Mouse (Mus musculus) heart, postnatal 14 days (tissue): ENCODE measurements around the gene Kcnmb3. TPM values are rescaled to one million over a fixed set of nuclear protein-coding genes. Genes with fewer than 3 reads are reported as not detected.
A peak's percentile ranks its signal among the peaks of the same experiment; 100 is the strongest.

Experiments
- DNase-seq, 2 experiments: peaks; one replicate each; pipeline ENCODE4 v3.0.0; 2021 to 2022
- intact Hi-C: fragments of 180-260 bp; cut with DNase I; formaldehyde crosslinking; loops from one replicate; pipeline ENCODE4 v1.15.1; 2025
- total RNA-seq, 2 experiments: library from RNA; stranded (reverse); gene quantifications; 2 replicates each; pipeline ENCODE4 v1.2.3; 2021

Gene Kcnmb3
- total RNA-seq, 2 experiments from 2014 or later = 0.17 TPM; not detected in 1

DNA sequence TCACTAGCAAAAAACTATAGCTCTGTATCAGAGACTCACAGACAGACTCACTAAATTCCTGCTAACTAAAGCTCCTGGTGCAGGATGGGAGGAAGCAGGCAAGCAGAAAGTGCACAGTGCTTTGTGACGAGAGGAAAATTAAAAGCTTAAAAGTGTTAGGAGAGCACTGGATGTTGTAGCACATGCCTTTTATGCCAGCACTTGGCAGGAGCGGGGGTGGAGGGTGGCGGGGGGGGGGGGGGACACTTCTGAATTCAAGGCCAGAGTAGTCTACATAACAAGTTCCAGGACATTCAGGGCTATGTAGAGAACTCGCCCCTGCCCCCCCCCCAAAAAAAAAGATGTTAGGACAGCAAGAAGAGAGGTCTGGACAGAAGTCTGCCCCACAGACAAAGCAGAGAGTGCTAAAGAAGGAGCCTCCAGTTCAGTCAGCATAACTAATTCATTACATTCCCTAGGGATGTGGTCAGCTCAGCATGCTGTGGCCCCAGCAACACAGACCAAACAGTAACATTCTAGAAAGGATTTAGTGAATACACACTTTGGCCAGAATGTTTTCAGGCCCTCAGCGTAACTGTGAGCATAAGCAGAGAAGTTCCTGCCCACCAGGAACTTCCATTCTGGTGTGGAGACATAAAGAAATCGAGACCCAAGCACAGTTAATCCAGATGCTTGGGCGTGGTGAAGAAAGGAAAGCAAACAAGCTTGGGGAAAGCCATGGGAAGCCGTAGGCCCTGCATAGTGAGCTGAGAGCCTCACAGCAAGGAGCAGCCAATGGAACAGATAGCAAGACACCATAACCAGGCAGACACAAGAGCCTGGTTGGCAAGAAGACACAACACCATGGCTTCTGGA, 4.1 kb upstream of the Kcnmb3 start:
- DNase-seq = no peak
- intact Hi-C loops = no loop called here

DNA sequence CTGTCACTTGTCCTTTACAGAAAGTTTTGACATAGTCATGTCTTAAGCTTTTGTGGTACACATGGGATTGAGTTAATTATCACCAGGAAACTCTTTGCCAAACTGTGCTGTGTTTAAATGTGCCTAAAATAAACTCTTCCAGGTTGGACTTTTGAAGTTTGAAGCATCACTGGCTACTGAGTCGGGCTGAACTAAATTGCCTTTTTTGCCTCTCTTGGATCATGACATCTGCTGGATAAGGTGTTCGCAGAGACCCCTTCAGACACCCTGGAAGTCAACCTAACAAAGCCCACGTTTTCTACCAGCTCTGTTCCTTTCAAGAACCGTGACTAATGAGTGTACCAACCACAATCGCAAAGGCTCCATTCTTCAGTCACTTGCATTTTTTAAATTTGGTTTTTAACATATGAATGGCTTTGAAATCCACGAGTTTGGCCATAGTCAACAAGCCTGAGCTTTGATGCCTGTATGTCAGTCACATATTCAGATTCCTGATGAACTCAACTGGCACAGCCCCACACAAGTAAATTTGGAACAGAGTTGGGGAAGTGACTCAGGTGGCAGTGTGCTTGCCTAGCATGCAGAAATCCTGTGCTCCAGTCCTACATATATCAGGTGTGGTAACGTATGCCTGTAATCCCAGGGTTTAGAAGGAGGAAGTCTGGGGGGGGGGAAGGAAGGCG, 3.2 kb upstream of the Kcnmb3 start:
- DNase-seq = no peak
- intact Hi-C loops = no loop called here

DNA sequence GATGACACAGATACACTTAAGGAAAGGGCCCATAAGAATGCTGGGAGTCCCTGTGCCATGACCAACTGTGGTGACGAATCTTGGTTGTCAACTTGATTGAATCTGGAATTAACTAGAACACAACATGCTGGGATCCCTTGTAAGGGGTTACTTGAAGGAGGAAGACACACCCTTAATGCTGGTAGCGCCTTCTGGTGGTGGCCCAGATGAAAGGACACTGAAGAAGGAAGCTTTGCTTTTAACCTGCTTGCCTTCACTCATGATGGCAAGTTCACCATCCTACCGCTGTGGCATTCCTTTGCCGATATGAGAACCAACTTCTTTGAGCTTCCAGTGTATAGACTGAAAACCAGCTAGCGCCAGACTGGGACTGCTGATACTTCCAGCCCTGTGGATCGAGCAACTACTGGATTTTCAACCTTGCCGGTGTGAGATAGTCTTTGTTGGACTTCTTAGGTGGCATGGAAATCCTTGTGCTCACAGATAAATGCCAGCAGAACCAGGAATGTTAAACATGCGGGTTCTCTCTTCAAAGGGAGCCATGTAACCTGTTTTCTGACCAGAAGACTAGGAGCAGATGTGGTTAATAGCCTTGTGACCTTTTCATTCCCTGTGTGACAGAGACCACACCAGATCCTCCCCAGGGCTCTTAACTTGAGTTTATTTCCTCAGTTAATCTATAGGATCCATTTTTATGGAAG, 2.5 kb upstream of the Kcnmb3 start:
- intact Hi-C loops = no loop called here
- DNase-seq = peak in 1 of 2 experiments; percentile 23

DNA sequence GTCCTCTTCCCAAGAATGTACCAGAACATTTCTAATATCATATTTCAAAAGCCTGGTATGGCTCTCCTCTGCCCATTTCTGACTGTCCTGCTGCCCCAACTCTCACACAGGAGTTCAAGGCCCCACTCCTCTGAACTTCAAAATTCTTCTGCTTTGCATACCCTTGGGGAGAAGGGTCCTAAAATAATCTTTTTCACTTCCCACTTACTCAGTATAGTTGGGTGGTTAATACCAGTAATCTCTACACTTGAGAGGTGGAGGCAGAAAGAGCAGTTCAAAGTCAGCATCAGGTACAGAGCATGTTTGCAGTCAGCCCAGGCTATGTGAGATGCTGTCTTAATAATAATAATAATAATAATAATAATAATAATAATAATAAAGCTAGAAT, 1.1 kb downstream of the Kcnmb3 start:
- DNase-seq = no peak
- intact Hi-C loops = no loop called here

DNA sequence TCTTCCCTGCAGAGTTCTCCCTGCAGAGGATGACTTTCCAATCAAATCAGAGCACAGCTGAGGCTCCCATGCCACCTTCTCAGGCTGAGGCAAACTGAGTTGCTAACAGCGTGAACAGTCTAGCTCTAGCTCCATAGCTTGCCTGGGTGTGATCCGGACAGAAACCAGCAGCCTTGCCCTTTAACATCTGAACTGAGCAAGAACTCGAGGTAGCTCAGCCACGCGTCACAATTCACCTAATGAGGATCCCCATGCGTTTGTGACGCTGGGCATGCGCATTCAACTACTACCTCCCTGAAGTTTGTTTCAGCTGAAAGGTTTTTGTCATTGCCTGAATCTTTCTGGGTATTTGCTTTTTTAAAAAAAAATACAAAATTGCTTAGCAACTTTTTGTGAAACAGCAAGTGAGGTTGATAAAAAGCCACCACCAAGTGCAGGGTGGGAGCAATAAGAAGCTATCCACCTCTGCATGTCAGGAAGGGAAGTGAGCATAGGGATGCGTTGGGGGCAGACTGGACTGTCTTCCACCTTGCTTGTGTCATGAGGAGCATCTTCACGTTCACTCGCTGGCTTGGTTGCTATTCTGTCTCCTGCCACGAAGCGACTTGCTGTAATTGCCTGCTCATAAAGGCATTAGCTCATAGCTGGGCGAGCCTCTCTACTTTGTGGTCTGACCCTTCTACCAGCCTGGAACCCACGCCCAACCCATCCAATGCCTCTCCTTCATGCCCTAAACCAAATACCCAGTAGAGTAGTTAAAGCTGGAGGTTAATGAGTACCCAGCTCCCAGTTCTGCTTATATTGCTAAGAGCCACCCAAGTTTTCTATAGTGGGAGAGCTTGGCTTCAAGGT, 1.7 kb downstream of the Kcnmb3 start:
- DNase-seq = no peak
- intact Hi-C loops = no loop called here

DNA sequence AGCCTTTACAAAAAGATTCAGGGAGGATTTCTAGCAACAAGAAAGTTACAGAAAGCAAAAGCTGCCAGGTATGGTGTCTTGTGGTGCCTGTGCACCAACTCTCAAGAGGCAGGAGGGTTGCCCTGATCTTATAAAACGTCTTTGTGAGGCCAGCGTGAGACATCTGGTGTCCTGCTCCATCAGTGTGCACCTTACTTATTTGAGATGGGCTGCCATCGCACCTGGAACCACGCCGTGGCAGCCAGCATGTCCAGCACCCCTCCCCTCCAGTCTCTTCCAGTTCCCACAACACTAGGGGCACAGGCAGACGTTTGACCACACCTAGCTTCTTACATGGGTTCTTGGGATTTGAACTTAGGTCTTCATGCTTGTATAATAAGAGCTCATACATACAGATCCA, 3.9 kb downstream of the Kcnmb3 start:
- DNase-seq = no peak
- intact Hi-C loops = no loop called here

DNA sequence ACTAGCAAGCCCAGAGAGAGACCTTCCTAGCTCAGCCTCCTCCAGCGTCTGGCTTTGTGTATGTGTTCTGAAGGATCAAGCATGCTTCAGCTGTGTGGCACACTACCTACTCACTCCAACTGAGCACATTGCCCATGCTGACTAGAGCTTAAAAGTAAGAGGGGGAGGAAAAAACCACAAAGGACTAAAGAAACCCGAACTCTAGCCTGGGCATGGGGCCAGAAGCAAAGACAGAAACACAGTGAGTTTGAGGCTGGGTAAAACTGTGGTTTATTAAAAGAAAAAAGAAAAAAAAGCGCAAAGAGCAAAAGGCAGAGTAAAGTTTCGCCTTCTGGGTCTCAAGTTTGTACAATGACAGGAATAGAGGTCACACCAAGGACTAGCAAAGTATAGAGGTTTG, 5.5 kb downstream of the Kcnmb3 start:
- DNase-seq = no peak
- intact Hi-C loops = no loop called here

DNA sequence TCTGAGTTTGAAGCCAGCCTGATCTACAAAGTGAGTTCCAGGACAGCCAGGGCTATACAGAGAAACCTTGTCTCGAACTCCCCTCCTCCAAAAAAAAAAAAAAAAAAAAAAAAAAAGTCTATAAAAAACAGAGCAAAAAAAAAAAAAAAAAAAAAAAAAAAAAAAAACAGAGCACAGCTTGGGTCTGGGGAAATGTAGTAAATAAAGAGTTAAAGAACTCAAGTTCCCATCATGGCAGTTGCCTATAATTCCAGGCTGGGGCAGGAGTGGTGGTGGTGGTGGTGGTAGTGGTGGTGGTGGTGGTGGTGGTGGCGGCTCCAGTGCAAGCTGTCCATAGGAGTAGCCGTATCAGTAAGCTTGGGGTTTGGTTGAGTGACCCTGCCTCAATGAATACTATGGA, 9.0 kb downstream of the Kcnmb3 start:
- intact Hi-C loops = no loop called here

DNA sequence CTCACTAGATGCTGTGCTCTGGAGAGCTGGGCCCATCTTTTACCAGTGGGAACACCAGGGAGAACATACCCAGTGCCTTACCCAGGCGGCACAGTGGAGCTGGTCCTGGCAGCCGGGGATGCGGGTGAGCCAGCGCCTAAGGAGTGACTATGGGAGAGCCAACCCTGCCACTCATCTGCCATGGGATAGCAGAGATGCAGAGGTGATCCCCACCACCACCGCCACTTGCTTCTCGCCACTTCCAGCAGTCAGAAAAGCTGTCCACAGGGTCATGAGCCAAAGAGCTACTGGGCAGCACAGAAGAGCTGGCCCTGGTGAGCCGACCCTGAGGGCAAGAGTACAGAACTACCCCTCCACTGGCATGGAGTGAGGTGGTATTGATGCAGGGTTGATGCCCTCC, 12.1 kb downstream of the Kcnmb3 start:
- no peak for DNase-seq
- intact Hi-C loops = no loop called here

More for the DNA sequence above, 9.0 kb downstream of the Kcnmb3 start:
- no peak for DNase-seq

DNA sequence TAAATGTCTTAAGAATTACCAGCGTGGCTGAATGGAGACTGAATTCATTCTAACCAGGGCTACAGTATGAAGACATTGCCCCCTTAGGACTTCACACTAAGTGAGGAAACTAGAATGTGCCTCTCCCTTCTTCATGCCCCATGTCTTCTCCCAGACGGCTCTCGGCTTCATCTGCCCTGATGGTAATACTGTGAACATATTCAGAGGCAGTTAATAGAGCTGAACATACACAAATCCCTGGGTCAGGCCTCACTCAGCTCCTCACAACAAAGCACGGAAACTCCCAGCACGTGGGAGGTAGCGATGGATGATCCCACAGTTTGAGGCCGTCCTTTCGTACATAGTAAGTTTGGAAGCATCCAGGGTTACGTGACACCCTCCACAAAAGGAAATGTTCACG, 18.8 kb downstream of the Kcnmb3 start:
- DNase-seq = no peak
- intact Hi-C loops = no loop called here

DNA sequence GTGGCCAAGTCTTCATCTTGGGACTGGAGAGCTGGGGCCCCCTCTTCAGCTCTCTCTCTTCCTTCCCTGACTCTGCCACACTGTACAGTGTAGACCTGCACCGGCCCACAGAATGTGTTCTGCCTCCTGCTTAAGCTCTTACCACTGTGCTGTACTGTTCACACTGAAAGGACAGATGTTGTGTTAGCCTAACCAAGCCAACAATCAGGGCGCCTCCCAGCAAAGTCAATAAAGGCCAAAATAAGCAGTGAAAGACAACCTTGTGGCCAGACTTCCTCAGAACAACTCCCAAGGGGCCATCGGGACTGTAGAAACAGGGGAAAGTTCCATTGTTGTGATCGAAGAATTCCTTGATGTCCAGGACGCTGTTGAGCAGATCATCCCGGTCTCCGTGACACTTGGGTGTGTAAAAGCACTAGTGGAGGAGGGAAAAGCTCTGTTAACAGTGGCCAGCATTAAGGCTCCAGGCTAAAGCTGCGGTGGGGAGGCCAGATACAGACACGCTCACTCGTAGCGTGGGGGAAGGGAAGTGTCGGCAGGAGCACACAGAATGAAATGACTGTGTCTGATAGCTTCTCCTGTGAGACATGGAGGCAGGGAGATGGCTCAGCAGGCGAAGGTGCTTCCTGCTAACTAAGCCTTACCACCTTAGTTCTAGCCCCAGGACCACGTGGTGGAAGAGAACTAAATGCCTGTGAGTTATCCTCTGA, 19.7 kb downstream of the Kcnmb3 start:
- intact Hi-C loops = no loop called here
- peak; percentile 40 to 49 for DNase-seq

DNA sequence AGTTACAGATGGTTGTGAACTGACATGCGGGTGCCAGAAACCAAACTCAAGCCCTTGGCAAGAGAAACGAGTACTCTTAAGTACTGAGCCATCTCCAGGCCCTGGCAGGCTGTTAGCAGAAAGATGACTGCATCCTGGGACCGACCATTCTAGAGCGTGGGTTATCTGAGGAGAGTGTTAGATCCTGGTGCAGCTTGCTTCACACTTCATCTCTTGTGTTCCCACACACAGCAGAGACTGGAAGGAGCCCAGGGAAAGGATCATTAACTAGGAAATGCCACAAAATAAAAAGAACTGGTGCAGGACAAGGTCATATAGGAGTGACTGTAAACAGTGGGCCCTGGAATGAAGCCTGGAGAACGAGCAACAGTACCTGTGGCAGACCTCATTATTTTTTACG, 20.9 kb downstream of the Kcnmb3 start:
- intact Hi-C loops = no loop called here
- peak in 1 of 2 experiments; percentile 16 for DNase-seq

DNA sequence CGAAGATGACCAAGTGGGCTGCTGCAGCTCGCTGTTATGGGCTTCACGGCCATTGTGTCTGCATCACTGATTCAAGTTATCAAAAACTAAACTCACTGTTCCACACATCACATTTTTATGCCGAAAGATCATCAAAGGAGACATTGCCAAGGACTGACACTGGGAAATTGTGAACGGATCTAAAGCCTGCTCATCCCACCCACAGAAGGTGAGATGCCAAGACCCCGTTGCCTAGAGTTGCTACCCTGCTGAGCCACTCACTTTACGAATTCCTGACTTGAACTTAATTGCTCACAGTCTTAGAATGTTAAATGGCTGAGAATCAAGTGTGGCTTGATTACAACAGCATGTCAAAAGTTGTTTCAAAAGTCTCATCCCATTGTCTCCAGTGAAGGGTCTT, 21.6 kb downstream of the Kcnmb3 start:
- intact Hi-C loops = no loop called here
- DNase-seq = no peak

DNA sequence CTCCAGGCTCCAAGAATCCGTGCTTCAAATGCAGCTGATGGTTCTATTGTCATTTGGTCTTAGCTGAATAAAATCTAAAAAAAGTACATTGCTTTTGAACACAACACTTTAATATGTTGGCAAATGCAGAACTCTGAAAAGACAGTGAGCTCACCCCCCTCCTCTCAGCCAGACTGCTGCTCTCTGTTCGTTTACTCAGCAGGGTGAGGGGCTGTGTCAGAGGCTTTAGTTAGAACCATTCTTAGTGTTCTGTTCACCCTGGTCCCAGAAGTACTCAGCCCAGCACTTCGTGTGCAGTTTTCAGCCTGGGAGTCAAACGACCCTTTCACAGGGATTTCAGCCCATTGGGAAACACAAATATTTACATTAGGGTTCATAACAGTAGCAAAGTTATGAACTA, 23.6 kb downstream of the Kcnmb3 start:
- intact Hi-C loops = loop anchor here (2.0 kb wide), 1 partner anchor 38 kb away; no protein-coding TSS in a partner anchor
- DNase-seq = no peak

DNA sequence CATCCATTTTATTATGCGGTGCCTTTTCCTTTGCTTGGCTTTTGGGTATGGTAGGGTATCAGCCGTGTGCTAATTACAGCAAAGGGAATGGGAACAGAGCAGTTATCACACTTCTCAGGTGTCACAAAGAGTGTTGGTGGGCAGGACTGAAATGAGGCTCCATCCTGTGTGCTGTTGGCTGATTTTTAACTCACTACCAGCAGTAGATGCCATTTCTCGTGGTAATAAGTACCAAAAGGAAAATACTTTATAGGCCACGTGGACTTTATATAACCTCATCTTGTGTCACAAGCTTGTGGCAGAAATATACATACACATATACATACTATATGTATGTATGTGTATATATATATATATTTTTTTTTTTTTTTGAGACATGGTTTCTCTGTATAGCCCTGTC, 24.7 kb downstream of the Kcnmb3 start:
- intact Hi-C loops = no loop called here
- DNase-seq = no peak

DNA sequence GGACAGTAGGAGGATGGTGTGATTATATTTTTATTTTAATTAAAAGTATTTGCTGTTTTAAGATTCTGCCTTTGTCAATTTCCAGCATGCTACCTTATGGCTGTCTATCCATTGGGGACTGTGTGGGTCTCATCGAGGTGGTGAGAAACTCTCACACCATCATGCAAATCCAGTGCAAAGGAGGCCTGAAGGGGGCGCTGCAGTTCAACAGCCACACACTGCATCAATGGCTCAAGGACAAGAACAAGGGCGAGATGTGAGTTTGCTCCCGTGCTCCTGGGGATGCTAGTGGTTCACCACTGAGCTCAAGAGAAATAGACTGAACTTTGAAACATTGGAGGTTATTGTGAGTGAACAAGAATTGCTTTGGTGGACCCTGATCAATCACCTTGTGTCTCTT, 32.3 kb downstream of the Kcnmb3 start:
- intact Hi-C loops = loop anchor here (5.0 kb wide), 1 partner anchor 127 kb away; no protein-coding TSS in a partner anchor
- peak; percentile 24 to 36 for DNase-seq

DNA sequence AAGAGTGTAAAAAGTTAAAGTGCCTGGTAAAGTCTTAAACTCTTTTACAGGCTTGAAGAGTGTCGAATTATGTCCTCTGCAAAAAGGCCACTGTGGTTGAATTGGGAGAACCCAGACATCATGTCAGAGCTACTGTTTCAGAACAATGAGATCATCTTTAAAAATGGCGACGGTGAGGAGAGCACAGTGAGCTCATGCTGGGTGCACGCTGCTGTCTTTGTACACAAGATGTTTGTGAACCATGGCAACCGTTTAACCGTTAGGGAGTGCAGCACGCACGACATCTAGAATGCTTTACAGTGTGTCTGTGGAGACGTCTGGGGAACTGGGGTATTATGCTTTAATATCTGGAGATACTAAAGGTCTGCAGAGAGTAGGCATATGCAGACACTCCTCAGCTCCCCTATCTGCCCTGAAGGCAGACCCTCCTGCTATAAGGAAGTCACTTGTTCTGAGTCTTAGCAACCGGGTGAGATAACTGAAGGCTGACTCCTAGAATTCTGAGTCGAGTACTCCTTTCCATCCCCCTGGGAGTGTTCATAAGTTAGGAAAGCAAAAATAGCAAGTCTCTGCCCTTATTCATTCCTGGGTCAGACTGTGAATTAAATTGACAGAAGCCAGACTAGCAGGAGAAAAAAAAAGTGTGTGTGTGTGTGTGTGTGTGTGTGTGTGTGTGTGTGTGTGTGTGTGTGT, 37.6 kb downstream of the Kcnmb3 start:
- intact Hi-C loops = loop anchor here (5.0 kb wide), 1 partner anchor 57 kb away; the partner anchor contains the start of gene Pik3ca
- peak in 1 of 2 experiments; percentile 15 for DNase-seq

DNA sequence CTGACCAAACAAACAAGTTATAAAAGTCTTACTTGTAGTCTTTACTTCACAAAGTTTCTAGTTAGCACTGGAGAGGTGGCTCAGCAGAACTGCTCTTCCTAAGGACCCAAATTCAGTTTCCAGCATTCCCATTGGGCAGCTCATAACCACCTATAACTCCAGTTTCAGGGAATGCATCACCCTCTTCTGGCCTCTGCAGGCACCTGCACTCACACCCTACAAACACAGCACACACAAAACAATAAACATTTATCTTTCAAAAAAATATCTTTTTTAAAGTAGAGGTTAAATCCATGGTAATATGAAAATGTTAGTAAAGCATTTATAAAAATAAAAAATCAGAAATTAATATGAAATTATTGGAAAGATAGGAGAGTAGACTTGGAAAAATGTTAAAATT, 50.3 kb downstream of the Kcnmb3 start:
- intact Hi-C loops = no loop called here
- no peak for DNase-seq

DNA sequence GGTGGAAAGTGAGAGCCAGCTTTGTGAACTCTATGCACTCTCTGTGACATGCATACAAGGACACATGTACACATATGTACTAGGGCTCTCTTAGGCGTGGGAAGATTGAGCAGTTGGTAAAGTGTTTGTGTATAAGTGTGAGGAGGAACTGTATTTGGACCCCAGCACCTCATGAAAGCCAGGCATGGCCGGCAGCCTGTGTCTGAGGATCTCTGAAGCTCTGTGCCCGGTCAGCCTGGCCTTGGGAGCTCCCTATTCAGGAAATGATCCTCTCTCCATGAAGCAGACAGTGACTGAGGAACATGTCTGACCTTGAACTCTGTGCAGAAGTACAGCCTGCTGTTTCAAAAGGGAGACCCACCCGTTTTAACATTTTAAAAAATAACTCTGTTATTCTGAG, 53.3 kb downstream of the Kcnmb3 start:
- DNase-seq = no peak
- intact Hi-C loops = no loop called here
